ENCODE assay signal across 28 mouse cellular contexts in the genomic region with DNA sequence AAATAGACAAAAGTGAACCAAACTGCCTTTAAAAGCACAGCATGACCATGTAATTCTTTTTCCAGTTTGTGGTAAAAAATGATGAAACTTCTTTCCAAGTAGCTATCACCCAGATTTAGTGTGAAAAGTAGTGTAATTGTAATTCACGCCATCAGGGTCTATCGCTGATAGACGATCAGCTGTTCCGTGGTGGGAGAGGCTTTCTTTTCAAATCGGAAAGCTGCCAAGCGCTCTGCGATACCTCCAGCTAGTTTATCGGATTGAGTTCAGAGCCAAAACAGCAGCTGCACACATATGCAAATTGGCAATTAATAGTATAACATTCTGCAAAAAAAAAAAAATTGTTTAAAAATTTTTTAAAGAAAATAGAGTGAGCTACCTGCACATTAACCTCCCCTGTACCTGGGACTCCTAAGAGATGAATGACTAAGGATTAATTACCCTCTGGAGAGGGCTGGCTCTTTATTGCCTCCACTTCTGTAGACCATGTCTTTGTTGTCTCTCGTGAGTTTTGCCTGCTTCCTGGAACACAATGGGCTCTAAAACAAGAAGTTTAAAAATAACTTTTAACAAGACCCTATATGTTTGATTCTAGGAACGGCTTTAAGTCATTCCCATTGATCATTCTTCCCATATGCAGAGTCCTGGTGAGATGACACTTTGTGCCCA. TPM values are rescaled to one million over a fixed set of nuclear protein-coding genes. Genes with fewer than 3 reads are reported as not detected.
A peak's percentile ranks its signal among the peaks of the same experiment; 100 is the strongest.
DNase-seq lines count a peak whose midpoint lies in the region; ATAC-seq lines count a peak whose summit lies in the region.
"Had no signal": no experiment of that assay in that cellular context is flagged by ENCODE, and none has a peak within 500 bp of the region (broad histone marks: within the 10 kb centered on the region; RNA-seq: fewer than 3 reads in every experiment).

No protein-coding gene starts in this region.

- no peak overlapping the region for H3K27ac ChIP-seq in hindbrain, embryonic 15.5 days (replicated peaks)
- H3K27ac ChIP-seq in hindbrain, embryonic 11.5 days (ENCODE audit: low read depth, low read length), result no peak overlapping the region
- H3K27ac ChIP-seq in neural tube, embryonic 13.5 days (replicated peaks), result no peak overlapping the region
- H3K27ac ChIP-seq in neural tube, embryonic 15.5 days (replicated peaks), result no peak overlapping the region
- H3K27ac ChIP-seq: embryonic facial prominence, embryonic 12.5 days; heart, adult 2 months; intestine, embryonic 15.5 days; liver, embryonic 14.5 days had no signal

- no peaks in the 10 kb centered on the region for H3K36me3 ChIP-seq in hindbrain, embryonic 15.5 days
- H3K36me3 ChIP-seq in hindbrain, embryonic 11.5 days (ENCODE audit: control insufficient read depth, insufficient read depth, low read length), result no peaks in the 10 kb centered on the region
- H3K36me3 ChIP-seq in neural tube, embryonic 13.5 days, result no peaks in the 10 kb centered on the region
- H3K36me3 ChIP-seq in neural tube, embryonic 15.5 days, result no peaks in the 10 kb centered on the region
- H3K36me3 ChIP-seq: embryonic facial prominence, embryonic 12.5 days; heart, embryonic 13.5 days; intestine, embryonic 15.5 days had no signal

- no peak overlapping the region for H3K4me3 ChIP-seq in hindbrain, embryonic 15.5 days
- no peak overlapping the region for H3K4me3 ChIP-seq in hindbrain, embryonic 11.5 days (ENCODE audit: low read depth, low read length)
- H3K4me3 ChIP-seq in neural tube, embryonic 13.5 days, result no peak overlapping the region
- no peak overlapping the region for H3K4me3 ChIP-seq in neural tube, embryonic 15.5 days (replicated peaks)
- H3K4me3 ChIP-seq: embryonic facial prominence, embryonic 12.5 days; heart, adult 2 months; heart, embryonic 13.5 days; intestine, embryonic 15.5 days had no signal

- 0 out of 2 replicates have a peak, but pooled peaks cover 3% of the 10 kb centered on the region for H3K4me1 ChIP-seq in hindbrain, embryonic 15.5 days (replicated peaks)
- no peaks in the 10 kb centered on the region for H3K4me1 ChIP-seq in hindbrain, embryonic 11.5 days (replicated peaks; ENCODE audit: control insufficient read depth, insufficient read depth, low read length)
- H3K4me1 ChIP-seq in neural tube, embryonic 13.5 days (replicated peaks), result peaks cover 3% of the 10 kb centered on the region; the same call in 1 of the 2 replicates
- no peaks in the 10 kb centered on the region for H3K4me1 ChIP-seq in neural tube, embryonic 15.5 days
- H3K4me1 ChIP-seq: embryonic facial prominence, embryonic 12.5 days; heart, embryonic 13.5 days; intestine, embryonic 15.5 days had no signal

- no peak for ATAC-seq in hindbrain, embryonic 15.5 days (ENCODE audit: low FRiP score, low read depth)
- no peak for ATAC-seq in hindbrain, embryonic 11.5 days (ENCODE audit: low FRiP score)
- 0 out of 2 replicates have a peak, but pooled peaks have one; percentile 36 for ATAC-seq in neural tube, embryonic 13.5 days (ENCODE audit: low read depth)
- ATAC-seq in neural tube, embryonic 15.5 days (ENCODE audit: low FRiP score), result no peak
- ATAC-seq: activated CD4-positive, CD25-positive, alpha-beta regulatory T cell, adult 4 months; intestine, embryonic 15.5 days had no signal

- H3K4me2 ChIP-seq in hindbrain, embryonic 15.5 days, result peak overlapping the region; percentile 24
- no peak overlapping the region for H3K4me2 ChIP-seq in hindbrain, embryonic 11.5 days (replicated peaks; ENCODE audit: low read depth, low read length)
- no peak overlapping the region for H3K4me2 ChIP-seq in neural tube, embryonic 13.5 days
- peak overlapping the region; percentile 34 for H3K4me2 ChIP-seq in neural tube, embryonic 15.5 days
- H3K4me2 ChIP-seq: embryonic facial prominence, embryonic 12.5 days; heart, embryonic 13.5 days; intestine, embryonic 15.5 days had no signal

- 57% methylated on average over 10 of the region's 10 CpGs for WGBS in hindbrain, embryonic 15.5 days
- WGBS in hindbrain, embryonic 11.5 days, result 77% methylated on average over 10 of the region's 10 CpGs
- WGBS in neural tube, embryonic 13.5 days, result 41% methylated on average over 10 of the region's 10 CpGs
- 32% methylated on average over 10 of the region's 10 CpGs for WGBS in neural tube, embryonic 15.5 days

- no peaks in the 10 kb centered on the region for H3K27me3 ChIP-seq in hindbrain, embryonic 15.5 days
- H3K27me3 ChIP-seq in hindbrain, embryonic 11.5 days (ENCODE audit: control insufficient read depth, insufficient read depth, low read length), result no peaks in the 10 kb centered on the region
- no peaks in the 10 kb centered on the region for H3K27me3 ChIP-seq in neural tube, embryonic 13.5 days
- no peaks in the 10 kb centered on the region for H3K27me3 ChIP-seq in neural tube, embryonic 15.5 days (replicated peaks)
- H3K27me3 ChIP-seq: CH12.LX; embryonic facial prominence, embryonic 12.5 days; heart, embryonic 13.5 days; intestine, embryonic 15.5 days had no signal

- DNase-seq in cerebellum, postnatal 10 days, result peak; percentile 27 to 29
- DNase-seq in cerebellum, adult 9-11 months, result no peak
- DNase-seq in hindbrain, embryonic 11.5 days (ENCODE audit: low spot score), result no peak
- no peak for DNase-seq in neural tube, embryonic 10.5 days (ENCODE audit: extremely low spot score, low spot score)
- DNase-seq in natural killer cell, adult 2 months (ENCODE audit: low spot score in 2 of 2), result no peak
- DNase-seq: adrenal gland, adult 2 months; adrenal gland, postnatal 36 days; cerebellum, adult 2 months; cerebellum, postnatal 36 days; heart, adult 2 months; kidney, adult 9 months; kidney, postnatal 10 days; layer of hippocampus, adult 9-11 months; liver; lung, adult 2 months; lung, postnatal 10 days; right cerebral cortex, postnatal 25 days; thymus, adult 18-20 months; thymus, postnatal 25 days had no signal

- no peak overlapping the region for H3K9ac ChIP-seq in hindbrain, embryonic 15.5 days
- H3K9ac ChIP-seq in hindbrain, embryonic 11.5 days (ENCODE audit: low read depth, low read length), result no peak overlapping the region
- H3K9ac ChIP-seq in neural tube, embryonic 13.5 days, result no peak overlapping the region
- H3K9ac ChIP-seq in neural tube, embryonic 15.5 days (replicated peaks), result no peak overlapping the region
- H3K9ac ChIP-seq: embryonic facial prominence, embryonic 12.5 days; heart, embryonic 13.5 days; intestine, embryonic 15.5 days; liver, embryonic 14.5 days had no signal

- H3K9me3 ChIP-seq in hindbrain, embryonic 15.5 days, result no peaks in the 10 kb centered on the region
- H3K9me3 ChIP-seq in hindbrain, embryonic 11.5 days (ENCODE audit: control insufficient read depth, low read length), result no peaks in the 10 kb centered on the region
- H3K9me3 ChIP-seq in neural tube, embryonic 13.5 days, result no peaks in the 10 kb centered on the region
- H3K9me3 ChIP-seq in neural tube, embryonic 15.5 days (replicated peaks), result no peaks in the 10 kb centered on the region
- H3K9me3 ChIP-seq: embryonic facial prominence, embryonic 12.5 days; heart, embryonic 13.5 days; intestine, embryonic 15.5 days had no signal

RNA-seq across cellular contexts. Expression of a gene that starts 47.8 kb away (rescaled TPM):
- 186 TPM in 2 replicates for polyA plus RNA-seq in hindbrain, embryonic 15.5 days (2015; fragmentation: Nextera tagmentation; extraction: Ambion mirVana)
- polyA plus RNA-seq in hindbrain, embryonic 11.5 days (2014; fragmentation: Nextera tagmentation; extraction: Ambion mirVana), result 284 and 288 TPM in 2 replicates
- 212 and 225 TPM in 2 replicates for polyA plus RNA-seq in neural tube, embryonic 13.5 days (2015; fragmentation: Nextera tagmentation; extraction: Ambion mirVana)
- 189 and 190 TPM in 2 replicates for polyA plus RNA-seq in neural tube, embryonic 15.5 days (2015; fragmentation: Nextera tagmentation; extraction: Ambion mirVana)

Comparison
In these comparisons a context has a peak if more than half of its experiments do, and no peak if none do; other contexts are left out.
1. DNase-seq: peak in cerebellum, postnatal 10 days (2 of 2); none in cerebellum, adult 9-11 months (single experiment), hindbrain, embryonic 11.5 days (single experiment), neural tube, embryonic 10.5 days (single experiment) and natural killer cell, adult 2 months (0 of 2).
2. H3K4me2 ChIP-seq: peak in hindbrain, embryonic 15.5 days (single experiment) and neural tube, embryonic 15.5 days (single experiment); none in hindbrain, embryonic 11.5 days (single experiment) and neural tube, embryonic 13.5 days (single experiment).